In genomic region chr7:113130552-113130951, GRCm38 (mm10) we compare ENCODE assay signal across 19 mouse cellular contexts.
DNase-seq lines count a peak whose midpoint lies in the region; ATAC-seq lines count a peak whose summit lies in the region.
"Had no signal": no experiment of that assay in that cellular context is flagged by ENCODE, and none has a peak within 500 bp of the region (broad histone marks: within the 10 kb centered on the region; RNA-seq: fewer than 3 reads in every experiment).

No protein-coding gene starts in this region.

- H3K9ac ChIP-seq in forebrain, embryonic 16.5 days (replicated peaks; ENCODE audit: low read depth, low read length) = no peak overlapping the region
- H3K9ac ChIP-seq in hindbrain, embryonic 13.5 days = no peak overlapping the region
- H3K9ac ChIP-seq in hindbrain, embryonic 11.5 days (ENCODE audit: low read depth, low read length) = no peak overlapping the region
- no peak overlapping the region for H3K9ac ChIP-seq in midbrain, embryonic 12.5 days (replicated peaks)
- H3K9ac ChIP-seq in midbrain, embryonic 16.5 days (ENCODE audit: low read depth, low read length) = no peak overlapping the region
- H3K9ac ChIP-seq: forebrain, embryonic 12.5 days; forebrain, embryonic 15.5 days had no signal

- H3K9me3 ChIP-seq in forebrain, embryonic 16.5 days (ENCODE audit: control insufficient read depth, low read length) = no peaks in the 10 kb centered on the region
- H3K9me3 ChIP-seq in forebrain, embryonic 10.5 days = no peaks in the 10 kb centered on the region
- H3K9me3 ChIP-seq in hindbrain, embryonic 13.5 days = no peaks in the 10 kb centered on the region
- H3K9me3 ChIP-seq in hindbrain, embryonic 11.5 days (ENCODE audit: control insufficient read depth, low read length) = no peaks in the 10 kb centered on the region
- H3K9me3 ChIP-seq in midbrain, embryonic 12.5 days = no peaks in the 10 kb centered on the region
- no peaks in the 10 kb centered on the region for H3K9me3 ChIP-seq in midbrain, embryonic 16.5 days (replicated peaks; ENCODE audit: control insufficient read depth, low read length, poor library complexity, severe bottlenecking)
- H3K9me3 ChIP-seq: forebrain, embryonic 12.5 days; forebrain, embryonic 15.5 days had no signal

- H3K4me2 ChIP-seq in forebrain, embryonic 16.5 days (ENCODE audit: low read length) = no peak overlapping the region
- no peak overlapping the region for H3K4me2 ChIP-seq in hindbrain, embryonic 13.5 days
- no peak overlapping the region for H3K4me2 ChIP-seq in hindbrain, embryonic 11.5 days (replicated peaks; ENCODE audit: low read depth, low read length)
- no peak overlapping the region for H3K4me2 ChIP-seq in midbrain, embryonic 12.5 days (replicated peaks)
- no peak overlapping the region for H3K4me2 ChIP-seq in midbrain, embryonic 16.5 days (ENCODE audit: low read length)
- H3K4me2 ChIP-seq: forebrain, embryonic 12.5 days; forebrain, embryonic 15.5 days; heart, embryonic 11.5 days had no signal

- DNase-seq in forebrain, embryonic 10.5 days (ENCODE audit: extremely low spot score, low spot score) = no peak
- no peak for DNase-seq in hindbrain, embryonic 11.5 days (ENCODE audit: low spot score)
- DNase-seq: adrenal gland, adult 8-10 months; adrenal gland, postnatal 25 days; cerebellum, adult 18-20 months; cerebellum, adult 9-10 months; cerebellum, postnatal 14 days; gastrocnemius, adult 2 months; gastrocnemius, postnatal 14 days; heart, adult 11 months had no signal

- 59% methylated on average over 6 of the region's 6 CpGs for WGBS in forebrain, embryonic 16.5 days
- 82% methylated on average over 6 of the region's 6 CpGs for WGBS in forebrain, embryonic 10.5 days
- WGBS in hindbrain, embryonic 13.5 days = 37% methylated on average over 6 of the region's 6 CpGs
- WGBS in hindbrain, embryonic 11.5 days = 61% methylated on average over 6 of the region's 6 CpGs
- 50% methylated on average over 6 of the region's 6 CpGs for WGBS in midbrain, embryonic 12.5 days
- 33% methylated on average over 6 of the region's 6 CpGs for WGBS in midbrain, embryonic 16.5 days

- H3K4me1 ChIP-seq in forebrain, embryonic 16.5 days (replicated peaks; ENCODE audit: control insufficient read depth, insufficient read depth, low read length) = peaks cover 6% of the 10 kb centered on the region
- H3K4me1 ChIP-seq in forebrain, embryonic 10.5 days = peaks cover 6% of the 10 kb centered on the region; the same call in 1 of the 2 replicates
- peaks cover 12% of the 10 kb centered on the region for H3K4me1 ChIP-seq in hindbrain, embryonic 13.5 days (replicated peaks)
- no peaks in the 10 kb centered on the region; the same call in 1 of the 2 replicates for H3K4me1 ChIP-seq in hindbrain, embryonic 11.5 days (replicated peaks; ENCODE audit: control insufficient read depth, insufficient read depth, low read length)
- H3K4me1 ChIP-seq in midbrain, embryonic 12.5 days = peaks cover 17% of the 10 kb centered on the region; the same call in 1 of the 2 replicates
- peaks cover 6% of the 10 kb centered on the region; the same call in 1 of the 2 replicates for H3K4me1 ChIP-seq in midbrain, embryonic 16.5 days (ENCODE audit: control insufficient read depth, insufficient read depth, low read length)

- ATAC-seq in forebrain, embryonic 16.5 days = peak; percentile 31; the same call in 1 of the 2 replicates
- ATAC-seq in hindbrain, embryonic 13.5 days (ENCODE audit: low FRiP score) = no peak; the same call in 1 of the 2 replicates
- no peak for ATAC-seq in hindbrain, embryonic 11.5 days (ENCODE audit: low FRiP score)
- no peak for ATAC-seq in midbrain, embryonic 12.5 days (ENCODE audit: low FRiP score, low read depth)
- no peak for ATAC-seq in midbrain, embryonic 16.5 days
- ATAC-seq: activated CD4-positive, CD25-positive, alpha-beta regulatory T cell, adult 4 months; forebrain, embryonic 15.5 days; intestine, postnatal 0 days had no signal

- H3K4me3 ChIP-seq in forebrain, embryonic 16.5 days (replicated peaks; ENCODE audit: low read length) = no peak overlapping the region
- no peak overlapping the region for H3K4me3 ChIP-seq in forebrain, embryonic 10.5 days
- H3K4me3 ChIP-seq in hindbrain, embryonic 13.5 days = no peak overlapping the region
- H3K4me3 ChIP-seq in hindbrain, embryonic 11.5 days (ENCODE audit: low read depth, low read length) = no peak overlapping the region
- H3K4me3 ChIP-seq in midbrain, embryonic 12.5 days = no peak overlapping the region
- H3K4me3 ChIP-seq in midbrain, embryonic 16.5 days (ENCODE audit: low read depth, low read length) = no peak overlapping the region
- H3K4me3 ChIP-seq: forebrain, embryonic 12.5 days; forebrain, embryonic 15.5 days; gastrocnemius, adult 2 months had no signal

- no peaks in the 10 kb centered on the region for H3K36me3 ChIP-seq in forebrain, embryonic 16.5 days (ENCODE audit: control insufficient read depth, insufficient read depth)
- H3K36me3 ChIP-seq in forebrain, embryonic 10.5 days (replicated peaks) = no peaks in the 10 kb centered on the region
- H3K36me3 ChIP-seq in hindbrain, embryonic 13.5 days = no peaks in the 10 kb centered on the region
- no peaks in the 10 kb centered on the region for H3K36me3 ChIP-seq in hindbrain, embryonic 11.5 days (ENCODE audit: control insufficient read depth, insufficient read depth, low read length)
- no peaks in the 10 kb centered on the region for H3K36me3 ChIP-seq in midbrain, embryonic 12.5 days
- H3K36me3 ChIP-seq in midbrain, embryonic 16.5 days (ENCODE audit: control insufficient read depth, insufficient read depth, low read length) = no peaks in the 10 kb centered on the region
- H3K36me3 ChIP-seq: forebrain, embryonic 12.5 days; forebrain, embryonic 15.5 days had no signal

- H3K27me3 ChIP-seq in forebrain, embryonic 16.5 days (replicated peaks; ENCODE audit: control insufficient read depth, insufficient read depth, low read length) = no peaks in the 10 kb centered on the region
- no peaks in the 10 kb centered on the region for H3K27me3 ChIP-seq in forebrain, embryonic 10.5 days (ENCODE audit: poor library complexity, severe bottlenecking)
- H3K27me3 ChIP-seq in hindbrain, embryonic 13.5 days = no peaks in the 10 kb centered on the region
- no peaks in the 10 kb centered on the region for H3K27me3 ChIP-seq in hindbrain, embryonic 11.5 days (ENCODE audit: control insufficient read depth, insufficient read depth, low read length)
- H3K27me3 ChIP-seq in midbrain, embryonic 12.5 days = no peaks in the 10 kb centered on the region
- no peaks in the 10 kb centered on the region for H3K27me3 ChIP-seq in midbrain, embryonic 16.5 days (ENCODE audit: control insufficient read depth, insufficient read depth, low read depth, low read length)
- H3K27me3 ChIP-seq: forebrain, embryonic 12.5 days; forebrain, embryonic 15.5 days had no signal

- H3K27ac ChIP-seq in forebrain, embryonic 16.5 days (ENCODE audit: low read length) = no peak overlapping the region
- no peak overlapping the region for H3K27ac ChIP-seq in forebrain, embryonic 10.5 days
- H3K27ac ChIP-seq in hindbrain, embryonic 13.5 days = 0 out of 2 replicates have a peak overlapping the region, but pooled peaks have one; percentile 31
- no peak overlapping the region for H3K27ac ChIP-seq in hindbrain, embryonic 11.5 days (ENCODE audit: low read depth, low read length)
- peak overlapping the region; percentile 46 for H3K27ac ChIP-seq in midbrain, embryonic 12.5 days (replicated peaks)
- H3K27ac ChIP-seq in midbrain, embryonic 16.5 days (ENCODE audit: low read length) = no peak overlapping the region
- H3K27ac ChIP-seq: forebrain, embryonic 12.5 days; forebrain, embryonic 15.5 days; gastrocnemius, adult 2 months had no signal

Comparison
In these comparisons a context has a peak if more than half of its experiments do, and no peak if none do; other contexts are left out.
1. H3K27ac ChIP-seq: peak in hindbrain, embryonic 13.5 days (single experiment) and midbrain, embryonic 12.5 days (single experiment); none in forebrain, embryonic 16.5 days (single experiment), forebrain, embryonic 10.5 days (single experiment), hindbrain, embryonic 11.5 days (single experiment) and midbrain, embryonic 16.5 days (single experiment).